Mouse (Mus musculus) bone marrow macrophage, adult 2 months (primary cell): Measurements from ENCODE around the gene Tle2. TPM values are rescaled to one million over a fixed set of nuclear protein-coding genes. Genes with fewer than 3 reads are reported as not detected.

ENCODE experiments used
- H3K27ac ChIP-seq: 2 replicates; pipeline ENCODE4 v1.5.1; 2012; ENCODE audit warnings: low read depth, low read length; ENCODE audit not compliant: insufficient read depth
- H3K4me1 ChIP-seq: 2 replicates; pipeline ENCODE4 v1.6.1; 2012; ENCODE audit warnings: low read length; ENCODE audit not compliant: control insufficient read depth, insufficient read depth
- H3K4me3 ChIP-seq: 2 replicates; pipeline ENCODE4 v1.5.1; 2012; ENCODE audit warnings: mild to moderate bottlenecking, low read length, moderate library complexity; ENCODE audit not compliant: insufficient read depth
- CTCF ChIP-seq: IDR thresholded peaks from 2 replicates; pipeline ENCODE4 v1.5.1; 2012; ENCODE audit warnings: low read depth, mild to moderate bottlenecking, low read length, moderate library complexity
- POLR2A ChIP-seq: IDR thresholded peaks from 2 replicates; pipeline ENCODE4 v1.6.1; 2012; ENCODE audit warnings: mild to moderate bottlenecking, low read depth, low read length, borderline replicate concordance
- polyA plus RNA-seq: library from polyadenylated mRNA; stranded (reverse); fragments of >200 nt; gene quantifications from 2 replicates; pipeline ENCODE4 v1.2.4, GENCODE M21; 2012; ENCODE audit not compliant: missing spikeins, insufficient read depth, insufficient read length

Tle2 gene
- polyA plus RNA-seq, 1 experiment: 17.9 TPM

- TF ChIP-seq CTCF: no peak
- TF ChIP-seq POLR2A: no peak
- Histone ChIP-seq H3K27ac (no peak overlapping the region), H3K4me1 (peaks cover 5% of the 10 kb centered on the region; the same call in 1 of the 2 replicates), H3K4me3 (no peak overlapping the region)
These were observed 1.4 kb upstream of the Tle2 start for GRCm38 (mm10) chr10:81572975-81573374.

DNA sequence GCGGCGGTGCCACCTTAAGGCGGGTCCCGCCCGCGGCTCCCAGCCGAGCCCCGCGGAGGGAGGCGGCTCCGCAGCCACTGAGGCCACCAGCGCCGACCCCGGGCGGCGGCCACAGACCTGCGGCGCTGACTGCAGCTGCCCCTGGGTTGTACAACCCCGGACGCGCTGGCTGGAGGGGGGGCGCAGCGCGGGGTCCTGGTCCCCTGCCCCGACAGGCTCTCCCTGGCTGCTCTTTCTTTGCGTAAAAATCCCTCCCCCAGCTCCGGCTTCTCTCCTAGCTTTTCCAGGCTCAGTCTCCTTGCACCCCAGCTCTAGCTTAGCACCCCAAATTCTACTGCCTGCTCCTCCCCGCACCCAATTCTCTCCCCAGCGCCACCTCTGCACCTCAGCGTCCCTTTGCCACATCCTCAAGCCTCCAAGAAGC lies 859 bp downstream of the Tle2 start:
- TF ChIP-seq POLR2A (no peak), CTCF (no peak)
- H3K4me3 ChIP-seq: peak overlapping the region; percentile 61
- peaks cover 5% of the 10 kb centered on the region; the same call in 1 of the 2 replicates for H3K4me1 ChIP-seq
- no peak overlapping the region for H3K27ac ChIP-seq

- peak overlapping the region; percentile 61 for H3K4me3 ChIP-seq
- peaks cover 5% of the 10 kb centered on the region; the same call in 1 of the 2 replicates for H3K4me1 ChIP-seq
- TF ChIP-seq POLR2A: no peak
- no peak for TF ChIP-seq CTCF
- no peak overlapping the region for H3K27ac ChIP-seq
These were observed 1.3 kb downstream of the Tle2 start for GRCm38 (mm10) chr10:81575695-81576094.

- Histone ChIP-seq H3K4me3 (no peak overlapping the region), H3K4me1 (no peaks in the 10 kb centered on the region; the same call in 1 of the 2 replicates), H3K27ac (no peak overlapping the region)
- TF ChIP-seq POLR2A (no peak), CTCF (no peak)
These were observed 5.6 kb downstream of the Tle2 start for GRCm38 (mm10) chr10:81579967-81580366.

GRCm38 (mm10) chr10:81580441-81581070 lies 6.2 kb downstream of the Tle2 start:
- Histone ChIP-seq H3K4me1 (no peaks in the 10 kb centered on the region; the same call in 1 of the 2 replicates), H3K4me3 (peak overlapping the region; percentile 18; the same call in 1 of the 2 replicates), H3K27ac (no peak overlapping the region)
- TF ChIP-seq CTCF: no peak
- TF ChIP-seq POLR2A: no peak

DNA sequence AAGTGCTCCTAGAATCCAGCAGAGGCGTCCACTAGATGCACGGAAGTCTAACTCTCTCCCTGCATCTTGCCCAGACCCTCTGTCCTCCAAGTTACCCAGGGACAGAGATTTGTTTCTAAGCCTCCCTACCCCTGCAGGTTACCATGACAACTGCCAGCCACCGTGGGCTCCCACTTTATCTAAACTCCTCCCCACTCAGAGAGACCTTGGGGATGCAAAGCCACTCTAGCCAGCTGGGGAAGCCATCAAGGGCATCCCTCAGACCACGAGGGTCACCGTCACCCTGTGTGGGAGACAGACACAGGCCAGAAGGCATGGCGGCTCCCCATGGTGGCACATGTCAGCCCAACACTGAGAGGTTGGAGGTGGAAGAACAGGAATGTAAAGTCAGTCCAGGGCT lies 9.0 kb downstream of the Tle2 start:
- H3K4me1 ChIP-seq: no peaks in the 10 kb centered on the region
- H3K27ac ChIP-seq: no peak overlapping the region
- TF ChIP-seq POLR2A (no peak), CTCF (no peak)
- no peak overlapping the region for H3K4me3 ChIP-seq

- Histone ChIP-seq H3K27ac (no peak overlapping the region), H3K4me1 (no peaks in the 10 kb centered on the region), H3K4me3 (no peak overlapping the region)
- no peak for TF ChIP-seq POLR2A
- no peak for TF ChIP-seq CTCF
These were observed 14.4 kb downstream of the Tle2 start for GRCm38 (mm10) chr10:81588739-81589138.

GRCm38 (mm10) chr10:81591846-81592245 lies 17.5 kb downstream of the Tle2 start:
- Histone ChIP-seq H3K27ac (no peak overlapping the region), H3K4me3 (no peak overlapping the region), H3K4me1 (no peaks in the 10 kb centered on the region)
- no peak for TF ChIP-seq POLR2A
- TF ChIP-seq CTCF: no peak

- H3K4me3 ChIP-seq: no peak overlapping the region
- no peaks in the 10 kb centered on the region for H3K4me1 ChIP-seq
- TF ChIP-seq CTCF (no peak), POLR2A (no peak)
- no peak overlapping the region for H3K27ac ChIP-seq
These were observed 18.3 kb downstream of the Tle2 start for GRCm38 (mm10) chr10:81592631-81593030.

GRCm38 (mm10) chr10:81593223-81593622 lies 18.9 kb downstream of the Tle2 start:
- Histone ChIP-seq H3K4me1 (no peaks in the 10 kb centered on the region), H3K4me3 (no peak overlapping the region), H3K27ac (no peak overlapping the region)
- TF ChIP-seq CTCF (no peak), POLR2A (no peak)

- H3K27ac ChIP-seq: no peak overlapping the region
- H3K4me3 ChIP-seq: no peak overlapping the region
- TF ChIP-seq CTCF: no peak
- no peak for TF ChIP-seq POLR2A
- no peaks in the 10 kb centered on the region for H3K4me1 ChIP-seq
These were observed 19.6 kb downstream of the Tle2 start for GRCm38 (mm10) chr10:81593935-81594334.
